Mouse (Mus musculus) Patski (cell line): ENCODE results near the gene Slc5a10. TPM values are rescaled to one million over a fixed set of nuclear protein-coding genes. Genes with fewer than 3 reads are reported as not detected.
A peak's percentile ranks its signal among the peaks of the same experiment; 100 is the strongest.
"Not testable (repeated sequence)": the region's sequence is repeated elsewhere in the genome, so short reads cannot be mapped to it uniquely, and the experiment has no call there.

Source experiments
- ATAC-seq: fragments of 100-300 bp; one replicate; pipeline ENCODE4 v1.8.0; 2021
- CTCF ChIA-PET: fragments of 350-600 bp; sonication (Branson Sonifier 250); formaldehyde crosslinking; loops from one replicate; lab custom pipeline; 2022; ENCODE audit warnings: inconsistent platforms; lab: Charles Lee
- POLR2A ChIA-PET: fragments of 350-600 bp; sonication (Branson Sonifier 250); formaldehyde crosslinking; loops from one replicate; lab custom pipeline; 2022; ENCODE audit warnings: antibody characterized with exemption, inconsistent platforms; lab: Charles Lee
- DNase-seq: peaks from one replicate; pipeline ENCODE4 v3.0.0-alpha.2; 2011; ENCODE audit warnings: low read depth, low spot score
- H3K27me3 ChIP-seq: fragments of 371-371 bp; one replicate; pipeline ENCODE4 v1.5.1; 2021
- CTCF ChIP-seq: fragments of 100-300 bp; IDR thresholded peaks from one replicate; pipeline ENCODE4 v1.5.1; 2021
- in situ Hi-C: fragments of 300-500 bp; cut with MboI; formaldehyde crosslinking; loops from 3 replicates; pipeline ENCODE4 v1.11.1; 2018; ENCODE audit warnings: low pct_unique_long_range_greater_than_20kb, mixed read lengths
- polyA plus RNA-seq: library from polyadenylated mRNA; unstranded; gene quantifications from one replicate; pipeline ENCODE4 v1.2.3, GENCODE M21; 2021

Gene Slc5a10
- polyA plus RNA-seq, 1 experiment from 2014 or later, result not detected

GRCm38 (mm10) chr11:61645357-61645857, 75.2 kb downstream of the Slc5a10 start:
- ChIA-PET POLR2A (interaction anchor here (0.9 kb wide), 1 partner anchor 14 kb away, joined by 4 read pairs; no protein-coding TSS in a partner anchor), CTCF (interaction anchor here (0.8 to 1.3 kb wide), 3 partner anchors 10 to 141 kb away, joined by 3 to 6 read pairs (median 3); no protein-coding TSS in a partner anchor)
- ATAC-seq, result no peak
- no peak for DNase-seq
- in situ Hi-C loops, result no loop called here
- H3K27me3 ChIP-seq, result no peaks in the 10 kb centered on the region
- TF ChIP-seq CTCF, result no peak

DNA sequence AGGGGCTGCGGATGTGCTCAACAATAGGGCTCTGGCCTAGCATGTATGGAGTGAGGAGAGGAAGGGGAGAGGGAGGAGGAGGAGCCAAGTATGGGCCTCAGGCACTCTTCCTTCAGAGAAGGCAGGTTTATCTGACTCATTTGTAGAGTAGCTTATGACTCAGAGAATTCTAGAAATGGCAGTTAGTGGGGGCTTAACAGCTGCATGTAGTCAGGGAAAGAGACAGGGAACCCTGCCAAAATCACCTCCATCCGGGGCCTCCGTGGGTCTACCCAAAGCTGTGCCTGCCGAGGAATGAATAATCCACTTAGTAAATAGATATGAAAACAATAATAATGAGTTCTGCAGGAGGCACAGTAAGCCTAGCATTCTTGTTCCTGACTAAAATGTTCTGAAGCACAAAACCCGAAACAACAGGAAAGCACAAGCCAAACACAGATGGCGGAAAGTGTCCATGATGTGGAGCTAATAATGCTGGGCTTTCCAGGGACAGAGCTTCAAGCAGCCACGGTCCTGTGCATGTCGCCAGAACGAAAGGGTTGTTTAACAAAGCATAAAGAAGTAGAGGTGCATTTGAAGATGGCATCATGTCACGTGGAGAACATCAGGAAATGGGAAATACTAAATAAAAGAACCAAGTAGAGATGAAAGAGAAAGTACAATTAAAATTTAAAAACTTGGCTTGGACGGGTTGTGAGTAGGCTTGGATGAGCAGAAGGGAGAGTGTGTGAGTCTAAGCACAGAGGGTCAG, 75.9 kb downstream of the Slc5a10 start:
- no peaks in the 10 kb centered on the region for H3K27me3 ChIP-seq
- in situ Hi-C loops, result no loop called here
- POLR2A ChIA-PET, result interaction anchor here (0.9 kb wide), 1 partner anchor 13 kb away, joined by 4 read pairs; no protein-coding TSS in a partner anchor
- ATAC-seq (peak; percentile 73), DNase-seq (peak; percentile 94)
- TF ChIP-seq CTCF, result no peak
- CTCF ChIA-PET, result interaction anchor here (0.8 to 1.3 kb wide), 4 partner anchors 11 to 141 kb away, joined by 3 to 6 read pairs (median 3); no protein-coding TSS in a partner anchor

DNA sequence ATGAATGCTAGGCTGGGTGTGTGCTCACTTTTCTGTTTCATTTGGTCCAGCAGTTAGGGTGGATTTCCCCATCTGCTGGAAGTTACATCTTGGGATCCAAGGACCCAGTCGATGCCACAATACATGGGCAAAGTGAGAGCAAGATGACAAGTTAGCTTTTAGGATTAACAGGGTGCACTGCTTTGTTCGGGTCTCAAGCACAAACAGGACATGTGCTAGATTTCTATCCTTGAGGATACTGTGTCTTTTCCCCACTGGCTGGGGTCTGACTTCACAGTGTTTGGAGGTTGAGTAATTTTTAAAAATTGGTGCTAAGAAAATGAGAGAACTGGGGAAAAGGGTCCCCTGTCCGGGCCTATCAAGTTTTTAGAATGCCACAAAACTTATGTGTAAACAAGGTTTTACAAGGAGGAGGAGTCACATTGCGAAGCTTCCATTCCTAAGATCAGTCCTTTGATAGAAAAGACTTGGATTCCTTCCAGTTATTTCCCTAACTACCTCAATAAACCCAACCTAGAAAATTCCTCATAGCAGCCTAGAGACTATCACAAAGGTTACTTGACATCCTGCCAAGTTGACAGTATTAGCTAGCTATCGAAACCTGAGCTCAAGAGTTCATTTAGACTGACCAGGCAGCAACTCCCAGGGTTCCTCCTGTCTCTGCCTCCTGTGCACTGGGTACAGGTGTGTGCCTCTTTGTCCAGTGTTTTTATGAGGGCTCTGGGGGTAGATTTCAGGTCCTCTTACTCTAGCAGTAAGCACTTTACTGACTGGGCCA, 77.3 kb downstream of the Slc5a10 start:
- in situ Hi-C loops, result no loop called here

DNA sequence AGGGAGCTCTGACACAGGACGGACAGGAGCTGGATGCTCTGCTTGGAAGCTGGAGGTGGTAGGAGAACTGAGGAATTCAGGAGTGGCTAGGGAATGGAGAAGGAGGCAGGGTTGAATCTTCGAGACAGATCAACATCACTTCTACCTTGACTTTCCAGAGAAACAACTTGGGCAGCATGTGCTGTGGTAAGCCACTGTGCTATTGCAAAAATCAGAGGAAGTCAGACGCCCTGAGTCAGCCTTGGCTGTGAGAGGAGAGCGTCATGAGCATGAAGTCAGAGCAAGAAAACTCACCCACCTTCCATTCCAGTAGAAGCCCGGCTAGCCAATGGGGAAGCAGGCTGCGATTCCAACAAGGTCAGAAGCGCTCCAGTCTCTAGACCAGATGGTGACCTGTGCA, 78.5 kb downstream of the Slc5a10 start:
- ChIA-PET CTCF (interaction anchor here (1.7 kb wide), 1 partner anchor 12 kb away, joined by 4 read pairs; no protein-coding TSS in a partner anchor), POLR2A (interaction anchor here (0.6 kb wide), 1 partner anchor 82 kb away, joined by 3 read pairs; no protein-coding TSS in a partner anchor)
- DNase-seq (no peak), ATAC-seq (no peak)
- in situ Hi-C loops, result no loop called here
- no peak for TF ChIP-seq CTCF
- no peaks in the 10 kb centered on the region for H3K27me3 ChIP-seq

More for the DNA sequence above, 77.3 kb downstream of the Slc5a10 start:
- TF ChIP-seq CTCF, result no peak
- DNase-seq, result no peak
- no peaks in the 10 kb centered on the region for H3K27me3 ChIP-seq
- ATAC-seq, result no peak
- ChIA-PET CTCF (interaction anchor here (1.7 kb wide), 1 partner anchor 13 kb away, joined by 4 read pairs; no protein-coding TSS in a partner anchor), POLR2A (no interaction called here)

DNA sequence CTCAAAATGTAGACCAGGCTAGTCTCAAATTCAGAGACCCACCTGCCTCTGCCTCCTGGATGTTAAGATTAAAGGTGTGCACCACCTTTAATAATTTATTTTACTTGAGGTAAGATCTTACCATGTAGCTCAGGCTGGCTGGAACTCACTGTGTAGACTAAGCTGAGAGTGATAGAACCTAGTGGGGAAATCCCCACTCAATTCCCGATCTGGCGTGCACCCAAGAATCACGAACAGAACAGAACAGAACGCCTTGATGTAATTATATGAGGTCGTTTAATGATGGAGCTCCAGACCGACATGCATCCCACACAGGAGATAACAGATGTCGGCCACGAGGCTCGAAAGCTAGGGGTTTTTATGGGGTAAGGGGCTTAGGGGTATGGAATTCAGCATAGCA, 80.0 kb downstream of the Slc5a10 start:
- in situ Hi-C loops, CTCF ChIA-PET, ATAC-seq, DNase-seq, H3K27me3 ChIP-seq: not testable (repeated sequence)
- POLR2A ChIA-PET, result interaction anchor here (0.7 kb wide), 1 partner anchor 20 kb away, joined by 10 read pairs; no protein-coding TSS in a partner anchor

DNA sequence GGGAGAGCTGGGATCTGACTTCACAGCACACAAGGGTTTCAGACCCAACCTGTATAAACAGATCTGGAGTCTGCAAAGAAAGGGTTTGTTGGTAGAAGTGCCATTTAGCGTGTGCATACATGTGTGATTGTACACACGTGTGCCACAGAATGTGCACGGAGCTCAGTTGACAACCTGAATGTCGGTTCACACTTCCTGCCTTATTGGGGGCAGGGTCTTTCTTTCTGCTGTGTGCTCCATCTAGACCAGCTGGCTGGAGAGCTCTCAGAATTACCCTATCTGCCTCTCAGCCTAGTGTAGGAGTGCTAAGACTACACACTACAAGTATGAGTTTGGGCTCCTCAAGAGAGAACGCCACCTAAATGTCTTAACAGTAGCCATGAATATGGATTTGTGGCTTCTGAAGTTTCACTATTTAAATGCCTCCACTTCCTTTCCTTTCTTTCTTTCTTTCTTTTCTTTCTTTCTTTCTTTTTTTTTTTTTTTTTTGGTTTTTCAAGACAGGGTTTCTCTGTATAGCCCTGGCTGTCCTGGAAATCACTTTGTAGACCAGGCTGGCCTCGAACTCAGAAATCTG, 80.9 kb downstream of the Slc5a10 start:
- DNase-seq (no peak), ATAC-seq (no peak)
- in situ Hi-C loops, result loop anchor here (10.0 kb wide), 1 partner anchor 1775 kb away; no protein-coding TSS in a partner anchor
- TF ChIP-seq CTCF, result no peak
- no peaks in the 10 kb centered on the region for H3K27me3 ChIP-seq
- POLR2A ChIA-PET, result interaction anchor here (0.7 kb wide), 1 partner anchor 19 kb away, joined by 10 read pairs; no protein-coding TSS in a partner anchor
- CTCF ChIA-PET, result interaction anchor here (1.2 to 1.3 kb wide), 2 partner anchors 10 to 75 kb away, joined by 3 to 8 read pairs; no protein-coding TSS in a partner anchor

- in situ Hi-C loops, result loop anchor here (10.0 kb wide), 1 partner anchor 1774 kb away; no protein-coding TSS in a partner anchor
- no peak for TF ChIP-seq CTCF
- CTCF ChIA-PET, result interaction anchor here (1.2 to 1.3 kb wide), 3 partner anchors 9 to 75 kb away, joined by 3 to 8 read pairs (median 3); no protein-coding TSS in a partner anchor
- no peak for ATAC-seq
- DNase-seq, result no peak
- POLR2A ChIA-PET, result no interaction called here
- H3K27me3 ChIP-seq, result no peaks in the 10 kb centered on the region
Measured at GRCm38 (mm10) chr11:61638764-61639536, 81.7 kb downstream of the Slc5a10 start.

DNA sequence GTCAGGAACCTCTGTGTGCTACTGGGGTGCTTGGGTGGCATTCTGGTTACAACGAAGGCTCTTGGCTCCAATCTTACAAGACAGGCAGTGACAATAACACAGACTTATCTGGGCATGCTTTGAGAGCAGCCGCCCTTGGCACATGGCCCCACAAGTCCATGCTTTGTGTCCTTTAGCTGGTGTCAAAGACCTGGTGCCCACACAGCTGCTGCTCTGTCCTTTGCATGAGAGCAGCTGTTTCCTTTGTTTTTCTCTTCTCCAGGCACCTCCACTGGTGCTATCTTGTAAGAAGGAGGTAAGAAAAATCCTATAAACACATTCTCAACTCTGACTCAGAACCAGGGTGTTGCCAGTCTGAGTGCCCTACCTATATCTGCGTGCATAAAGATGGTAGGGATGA, 82.8 kb downstream of the Slc5a10 start:
- H3K27me3 ChIP-seq, result no peaks in the 10 kb centered on the region
- POLR2A ChIA-PET, result no interaction called here
- CTCF ChIA-PET, result interaction anchor here (0.9 to 1.3 kb wide), 2 partner anchors 10 to 16 kb away, joined by 3 read pairs; no protein-coding TSS in a partner anchor
- in situ Hi-C loops, result loop anchor here (10.0 kb wide), 1 partner anchor 1773 kb away; no protein-coding TSS in a partner anchor
- TF ChIP-seq CTCF, result no peak
- DNase-seq (no peak), ATAC-seq (no peak)

DNA sequence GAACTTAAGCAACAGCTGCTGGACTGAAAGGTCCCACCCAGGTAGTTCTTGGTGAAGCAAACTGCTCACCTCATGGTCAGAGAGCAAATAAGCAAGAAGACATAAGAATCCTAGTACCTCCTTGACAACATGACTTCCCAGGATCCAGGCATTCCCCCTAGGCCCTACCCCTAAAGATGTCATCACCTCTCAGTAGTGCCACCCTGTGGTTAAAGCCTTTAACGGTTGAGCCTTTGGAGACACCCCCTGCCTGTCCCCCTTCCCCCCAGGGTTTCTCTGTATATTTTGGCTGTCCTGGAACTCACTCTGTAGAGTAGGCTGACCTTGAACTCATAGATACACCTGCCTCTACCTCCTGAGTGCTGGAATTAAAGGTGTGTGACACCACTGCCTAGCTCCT, 83.2 kb downstream of the Slc5a10 start:
- in situ Hi-C loops, result loop anchor here (10.0 kb wide), 1 partner anchor 1773 kb away; no protein-coding TSS in a partner anchor
- ATAC-seq (no peak), DNase-seq (no peak)
- CTCF ChIA-PET, result interaction anchor here (0.9 kb wide), 1 partner anchor 16 kb away, joined by 3 read pairs; no protein-coding TSS in a partner anchor
- no peaks in the 10 kb centered on the region for H3K27me3 ChIP-seq
- POLR2A ChIA-PET, result no interaction called here
- no peak for TF ChIP-seq CTCF

DNA sequence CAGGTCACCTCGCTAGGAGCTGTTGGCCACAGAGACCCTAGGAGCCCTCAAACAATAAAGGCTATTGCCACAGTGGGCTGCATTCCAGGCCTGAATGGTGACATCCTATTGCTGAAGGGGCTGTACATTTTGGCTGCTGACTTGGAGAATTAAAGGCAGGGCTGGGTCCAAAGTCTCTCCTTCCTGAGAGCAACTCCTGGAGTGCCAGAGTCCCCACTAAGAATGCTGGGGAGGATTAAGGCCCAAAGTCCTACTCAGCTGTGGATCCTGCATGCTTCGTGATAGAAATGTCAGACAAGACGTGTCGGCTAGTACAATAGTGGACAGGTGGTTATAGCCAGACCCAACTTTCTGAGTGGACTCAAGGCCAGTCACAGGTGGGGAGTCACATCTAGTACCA, 84.3 kb downstream of the Slc5a10 start:
- POLR2A ChIA-PET, DNase-seq, ATAC-seq, H3K27me3 ChIP-seq: not testable (repeated sequence)
- in situ Hi-C loops, result loop anchor here (10.0 kb wide), 1 partner anchor 1772 kb away; no protein-coding TSS in a partner anchor
- CTCF ChIA-PET, result interaction anchor here (1.2 kb wide), 1 partner anchor 78 kb away, joined by 3 read pairs; no protein-coding TSS in a partner anchor
